Mouse (Mus musculus): ENCODE results near the gene Olfr466. TPM values are rescaled to one million over a fixed set of nuclear protein-coding genes. Genes with fewer than 3 reads are reported as not detected.

Olfr466 gene
- polyA plus RNA-seq, 1 experiment: not detected

DNA sequence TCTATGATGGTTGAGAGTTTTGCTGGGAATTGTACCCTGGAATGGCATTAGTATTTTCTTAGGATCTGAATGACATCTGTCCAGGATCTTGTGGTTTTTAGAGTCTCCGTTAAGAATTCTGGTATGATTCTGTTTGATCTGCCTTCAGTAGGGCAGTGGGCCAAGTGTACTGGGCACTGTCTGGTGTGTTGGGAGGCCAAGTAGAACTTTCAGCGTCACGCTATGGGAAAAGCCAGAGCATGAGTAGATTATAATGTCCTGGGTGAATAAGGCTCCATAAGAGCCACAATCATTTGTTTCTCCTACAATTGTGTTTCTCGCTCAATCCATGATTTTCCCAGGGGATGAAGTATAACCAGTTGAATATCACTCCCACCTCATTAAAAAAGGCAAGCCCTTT lies 12.3 kb upstream of the Olfr466 start, which contains the start of gene Olfr465-ps1:
Gene Olfr465-ps1, plus strand, starts transcription at position 301 of the 400 bp plus-strand sequence.
- H3K4me3 ChIP-seq (replicated peaks; ENCODE audit: extremely low read depth, low read depth, low read length): no peak within 1 kb of the TSS
- TF ChIP-seq POLR2A (IDR thresholded peaks at IDR 0.05; ENCODE audit: borderline replicate concordance, extremely low read depth, low read depth, low read length) (no peak), CTCF (IDR thresholded peaks at IDR 0.05; ENCODE audit: insufficient read depth, low read length) (no peak)
- no peaks in the 10 kb centered on the region for H3K4me1 ChIP-seq (ENCODE audit: control insufficient read depth, insufficient read depth, low read length)
- 83% methylated on average over 4 of the region's 4 CpGs for WGBS
- DNase-seq: no peak

GRCm38 (mm10) chr13:65174102-65174501 lies 24.1 kb downstream of the Olfr466 start:
- TF ChIP-seq POLR2A (IDR thresholded peaks at IDR 0.05; ENCODE audit: borderline replicate concordance, extremely low read depth, low read depth, low read length) (no peak), CTCF (IDR thresholded peaks at IDR 0.05; ENCODE audit: insufficient read depth, low read length) (no peak)
- 71% methylated on average over 3 of the region's 3 CpGs for WGBS
- DNase-seq: no peak
- Histone ChIP-seq H3K4me1 (ENCODE audit: control insufficient read depth, insufficient read depth, low read length) (no peaks in the 10 kb centered on the region), H3K4me3 (replicated peaks; ENCODE audit: extremely low read depth, low read depth, low read length) (no peak overlapping the region)

GRCm38 (mm10) chr13:65175734-65176471 lies 25.9 kb downstream of the Olfr466 start:
- DNase-seq: no peak
- H3K4me1 ChIP-seq (ENCODE audit: control insufficient read depth, insufficient read depth, low read length): no peaks in the 10 kb centered on the region
- TF ChIP-seq POLR2A (IDR thresholded peaks at IDR 0.05; ENCODE audit: borderline replicate concordance, extremely low read depth, low read depth, low read length) (no peak), CTCF (IDR thresholded peaks at IDR 0.05; ENCODE audit: insufficient read depth, low read length) (peak; percentile 66)
- 18% methylated on average over 46 of the region's 46 CpGs for WGBS
- H3K4me3 ChIP-seq (replicated peaks; ENCODE audit: extremely low read depth, low read depth, low read length): no peak overlapping the region

- TF ChIP-seq CTCF (IDR thresholded peaks at IDR 0.05; ENCODE audit: insufficient read depth, low read length) (no peak), POLR2A (IDR thresholded peaks at IDR 0.05; ENCODE audit: borderline replicate concordance, extremely low read depth, low read depth, low read length) (no peak)
- 55% methylated on average over 15 of the region's 15 CpGs for WGBS
- DNase-seq: no peak
- H3K4me3 ChIP-seq (replicated peaks; ENCODE audit: extremely low read depth, low read depth, low read length): no peak overlapping the region
- H3K4me1 ChIP-seq (ENCODE audit: control insufficient read depth, insufficient read depth, low read length): no peaks in the 10 kb centered on the region
These were observed 26.5 kb downstream of the Olfr466 start for GRCm38 (mm10) chr13:65176472-65177091.

DNA sequence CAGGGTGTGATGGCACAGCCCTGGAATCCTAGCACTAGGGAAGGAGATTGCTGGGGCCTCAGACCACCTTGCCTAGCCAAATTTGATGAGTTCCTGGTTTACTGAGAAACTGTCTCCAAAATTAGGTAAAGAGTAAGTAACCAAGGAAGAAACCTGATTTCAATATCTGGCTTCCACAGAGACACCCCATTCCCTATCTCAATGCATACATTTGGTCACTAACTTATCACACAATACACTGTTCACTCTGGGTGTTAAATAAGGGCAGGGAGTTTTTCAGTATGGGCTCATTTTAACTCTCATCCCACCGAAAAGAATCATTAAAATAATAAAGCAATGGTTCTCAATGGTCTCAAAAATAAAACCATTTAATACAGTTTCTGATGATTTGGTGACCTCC lies 50.6 kb downstream of the Olfr466 start:
- Histone ChIP-seq H3K4me1 (ENCODE audit: control insufficient read depth, insufficient read depth, low read length) (no peaks in the 10 kb centered on the region), H3K4me3 (replicated peaks; ENCODE audit: extremely low read depth, low read depth, low read length) (no peak overlapping the region)
- DNase-seq: no peak
- WGBS: 46% methylated on average over 1 of the region's 1 CpGs
- TF ChIP-seq POLR2A (IDR thresholded peaks at IDR 0.05; ENCODE audit: borderline replicate concordance, extremely low read depth, low read depth, low read length) (no peak), CTCF (IDR thresholded peaks at IDR 0.05; ENCODE audit: insufficient read depth, low read length) (no peak)

Other genes starting within 250 kb of the Olfr466 start
- not detected in 2 replicates for gene Cntnap3, start 246.3 kb upstream of the Olfr466 start, polyA plus RNA-seq (2012; rRNA removed)
- not detected in 2 replicates for gene Spata31, start 232.8 kb upstream of the Olfr466 start, polyA plus RNA-seq (2012; rRNA removed)
- not detected in 2 replicates for gene Spata31d1c, start 117.2 kb upstream of the Olfr466 start, polyA plus RNA-seq (2012; rRNA removed)
- gene Prss47, start 97.5 kb upstream of the Olfr466 start, polyA plus RNA-seq (2012; rRNA removed): not detected in 2 replicates
- 21.2 and 21.3 TPM in 2 replicates for gene Mfsd14b, start 37.3 kb upstream of the Olfr466 start, polyA plus RNA-seq (2012; rRNA removed)
- not detected in 2 replicates for gene Olfr465-ps1, start 12.2 kb upstream of the Olfr466 start, polyA plus RNA-seq (2012; rRNA removed)
- gene Nlrp4f, start 55.7 kb downstream of the Olfr466 start, polyA plus RNA-seq (2012; rRNA removed): not detected in 2 replicates
- not detected in 2 replicates for gene Gm10775, start 109.3 kb downstream of the Olfr466 start, polyA plus RNA-seq (2012; rRNA removed)
- 13.3 and 16.7 TPM in 2 replicates for gene Zfp369, start 128.6 kb downstream of the Olfr466 start, polyA plus RNA-seq (2012; rRNA removed)

Data from lung, adult 2 months (tissue).